Mouse (Mus musculus) CH12.LX (cell line): ENCODE data around the gene Rbm25. TPM values are rescaled to one million over a fixed set of nuclear protein-coding genes. Genes with fewer than 3 reads are reported as not detected.

Experiments used
- DNase-seq: peaks from one replicate; pipeline ENCODE4 v3.0.0-alpha.2; 2013; ENCODE audit errors: extremely low read depth
- H3K27ac ChIP-seq: 2 replicates; pipeline ENCODE4 v1.5.1; 2012; ENCODE audit warnings: low read depth, mild to moderate bottlenecking, control low read depth, moderate library complexity; ENCODE audit not compliant: insufficient read depth
- H3K27me3 ChIP-seq: replicated peaks from 2 replicates; pipeline ENCODE3; 2012; ENCODE audit warnings: inconsistent platforms
- H3K36me3 ChIP-seq, 2 experiments: replicated peaks in 1 of 2; 2 replicates each; pipeline versions ENCODE3 to v1.6.1; 2012; ENCODE audit warnings: inconsistent platforms in 1 of 2, low read length in 1 of 2, mild to moderate bottlenecking in 1 of 2, mixed read lengths in 1 of 2, moderate library complexity in 1 of 2; ENCODE audit not compliant: control insufficient read depth in 1 of 2, insufficient read depth in 1 of 2
- H3K4me1 ChIP-seq, 2 experiments: 2 replicates each; pipeline ENCODE4 v1.6.1; 2012; ENCODE audit warnings: inconsistent platforms in 1 of 2, moderate library complexity in 1 of 2; ENCODE audit not compliant: insufficient read depth in 2 of 2, control insufficient read depth in 1 of 2
- H3K4me2 ChIP-seq: 2 replicates; pipeline ENCODE4 v1.6.1; 2012; ENCODE audit warnings: low read depth, mild to moderate bottlenecking, control low read depth; ENCODE audit not compliant: poor library complexity, insufficient read depth, severe bottlenecking
- H3K4me3 ChIP-seq, 3 experiments: fragments of 150-350 bp in 1 of 3; sonication (generic) in 1 of 3; replicated peaks in 1 of 3; 2 replicates each; pipeline versions ENCODE3 to v1.5.1; 2011 to 2012; ENCODE audit warnings: low read depth in 2 of 3, low read length in 2 of 3, mild to moderate bottlenecking in 2 of 3, moderate library complexity in 2 of 3, control low read depth in 1 of 3, improper control_type of control experiment in 1 of 3, inconsistent platforms in 1 of 3, mixed read lengths in 1 of 3; ENCODE audit not compliant: poor library complexity in 1 of 3
- H3K79me2 ChIP-seq: replicated peaks from 2 replicates; pipeline ENCODE4 v1.6.1; 2012; ENCODE audit warnings: mild to moderate bottlenecking, moderate library complexity; ENCODE audit not compliant: control insufficient read depth, poor library complexity, insufficient read depth, severe bottlenecking; ENCODE audit errors: extremely low read depth
- H3K9ac ChIP-seq: 2 replicates; pipeline ENCODE4 v1.6.1; 2012; ENCODE audit warnings: low read depth, mild to moderate bottlenecking, control low read depth, moderate library complexity; ENCODE audit not compliant: insufficient read depth
- H3K9me3 ChIP-seq: replicated peaks from 2 replicates; pipeline ENCODE3; 2012; ENCODE audit warnings: low read length, inconsistent platforms, mixed read lengths
- BHLHE40 ChIP-seq: IDR thresholded peaks from 2 replicates; pipeline ENCODE4 v1.6.1; 2011; ENCODE audit warnings: mild to moderate bottlenecking, low read depth, low read length, improper control_type of control experiment
- CTCF ChIP-seq, 2 experiments: IDR thresholded peaks in 1 of 2; conservative IDR thresholded peaks in 1 of 2; 2 replicates each; pipeline ENCODE4 v1.5.1; 2011 to 2012; ENCODE audit warnings: low read depth in 2 of 2, low read length in 2 of 2, improper control_type of control experiment in 1 of 2, inconsistent platforms in 1 of 2, mild to moderate bottlenecking in 1 of 2, moderate library complexity in 1 of 2
- ELF1 ChIP-seq: IDR thresholded peaks from 2 replicates; pipeline ENCODE4 v1.6.1; 2014; ENCODE audit warnings: low read depth, mild to moderate bottlenecking, inconsistent platforms, low read length, improper control_type of control experiment
- ETS1 ChIP-seq: conservative IDR thresholded peaks from 2 replicates; pipeline ENCODE4 v1.6.1; 2012; ENCODE audit warnings: low read depth, mild to moderate bottlenecking, inconsistent platforms, low read length, improper control_type of control experiment, moderate library complexity
- JUN ChIP-seq: IDR thresholded peaks from 2 replicates; pipeline ENCODE4 v1.6.1; 2011; ENCODE audit warnings: low read depth, mild to moderate bottlenecking, low read length, improper control_type of control experiment, moderate library complexity; ENCODE audit not compliant: insufficient read depth
- JUND ChIP-seq: conservative IDR thresholded peaks from 2 replicates; pipeline ENCODE4 v1.6.1; 2011; ENCODE audit warnings: low read depth, low read length, improper control_type of control experiment
- KAT2A ChIP-seq: IDR thresholded peaks from 2 replicates; pipeline ENCODE4 v1.6.1; 2012; ENCODE audit warnings: low read length, improper control_type of control experiment, inconsistent platforms; ENCODE audit not compliant: insufficient replicate concordance
- MAFK ChIP-seq: IDR thresholded peaks from 2 replicates; pipeline ENCODE4 v1.6.1; 2011; ENCODE audit warnings: low read length, improper control_type of control experiment; ENCODE audit not compliant: insufficient replicate concordance
- MAX ChIP-seq: IDR thresholded peaks from 2 replicates; pipeline ENCODE4 v1.6.1; 2011; ENCODE audit warnings: low read length, improper control_type of control experiment
- MEF2A ChIP-seq: IDR thresholded peaks from 2 replicates; pipeline ENCODE4 v1.6.1; 2014; ENCODE audit warnings: low read depth, mild to moderate bottlenecking, inconsistent platforms, low read length, improper control_type of control experiment, borderline replicate concordance
- MXI1 ChIP-seq: IDR thresholded peaks from 2 replicates; pipeline ENCODE4 v1.6.1; 2011; ENCODE audit warnings: mild to moderate bottlenecking, low read depth, low read length, improper control_type of control experiment
- PAX5 ChIP-seq: IDR thresholded peaks from 2 replicates; pipeline ENCODE4 v1.6.1; 2012; ENCODE audit warnings: low read length, inconsistent platforms, mixed read lengths
- POLR2A ChIP-seq: IDR thresholded peaks from 2 replicates; pipeline ENCODE4 v1.6.1; 2011; ENCODE audit warnings: low read depth, mild to moderate bottlenecking, improper control_type of control experiment, low read length
- POLR2AphosphoS2 ChIP-seq: IDR thresholded peaks from 2 replicates; pipeline ENCODE4 v1.6.1; 2011; ENCODE audit warnings: low read depth, low read length, improper control_type of control experiment
- RAD21 ChIP-seq: IDR thresholded peaks from 2 replicates; pipeline ENCODE4 v1.6.1; 2011; ENCODE audit warnings: low read depth, mild to moderate bottlenecking, low read length, improper control_type of control experiment, moderate library complexity
- RCOR1 ChIP-seq: conservative IDR thresholded peaks from 2 replicates; pipeline ENCODE4 v1.6.1; 2012; ENCODE audit warnings: low read depth, mild to moderate bottlenecking, inconsistent platforms, low read length, improper control_type of control experiment
- SMC3 ChIP-seq: IDR thresholded peaks from 2 replicates; pipeline ENCODE4 v1.6.1; 2011; ENCODE audit warnings: low read depth, low read length, improper control_type of control experiment
- UBTF ChIP-seq: IDR thresholded peaks from 2 replicates; pipeline ENCODE4 v1.6.1; 2012; ENCODE audit warnings: low read depth, mild to moderate bottlenecking, inconsistent platforms, low read length, improper control_type of control experiment, moderate library complexity
- ZC3H11A ChIP-seq: IDR thresholded peaks from 2 replicates; pipeline ENCODE4 v1.6.1; 2012; ENCODE audit warnings: low read depth, mild to moderate bottlenecking, inconsistent platforms, low read length, improper control_type of control experiment
- ZKSCAN1 ChIP-seq: IDR thresholded peaks from 2 replicates; pipeline ENCODE4 v1.6.1; 2012; ENCODE audit warnings: low read depth, inconsistent platforms, low read length, improper control_type of control experiment, borderline replicate concordance
- ZMIZ1 ChIP-seq: IDR thresholded peaks from 2 replicates; pipeline ENCODE4 v1.6.1; 2012; ENCODE audit warnings: low read depth, mild to moderate bottlenecking, inconsistent platforms, low read length, improper control_type of control experiment
- ZNF384 ChIP-seq: IDR thresholded peaks from 2 replicates; pipeline ENCODE4 v1.6.1; 2012; ENCODE audit warnings: low read depth, low read length, improper control_type of control experiment, inconsistent platforms
- dilution Hi-C: fragments of 300-500 bp; cut with MboI; formaldehyde crosslinking; loops from 2 replicates; pipeline ENCODE4 v1.14.3; 2020; ENCODE audit warnings: low sequenced_read_pairs; ENCODE audit not compliant: extremely low pct_unique_long_range_greater_than_20kb, extremely low pct_ligation_motif_present
- in situ Hi-C: fragments of 300-500 bp; cut with MboI; formaldehyde crosslinking; loops from 3 replicates; pipeline ENCODE4 v1.14.3; 2019; ENCODE audit warnings: low sequenced_read_pairs, low pct_ligation_motif_present, low pct_unique_long_range_greater_than_20kb, mixed read lengths
- polyA plus RNA-seq: library from polyadenylated mRNA; unstranded; fragments of >175 nt; gene quantifications from 2 replicates; pipeline ENCODE4 v1.2.1, GENCODE M21; 2012; ENCODE audit warnings: low read depth; ENCODE audit not compliant: insufficient read length
- total RNA-seq, 2 experiments: library from RNA; depleted of rRNA; stranded (reverse); fragments of 300-350 nt in 1 of 2; fragments of >200 nt in 1 of 2; gene quantifications; 2 replicates each; pipeline ENCODE4 v1.2.3; 2012 to 2014

Gene Rbm25
- total and polyA plus RNA-seq, 3 experiments = 58.6 to 227 (median 97.5) TPM

- in situ Hi-C loops (loop anchor here (5.0 to 10.0 kb wide), 2 partner anchors 54 to 231 kb away; no protein-coding TSS in a partner anchor), dilution Hi-C loops (no loop called here)
- no peak overlapping the region for H3K4me2 ChIP-seq
These were observed 82.7 kb downstream of the Rbm25 start for GRCm38 (mm10) chr12:83713749-83714148.

DNA sequence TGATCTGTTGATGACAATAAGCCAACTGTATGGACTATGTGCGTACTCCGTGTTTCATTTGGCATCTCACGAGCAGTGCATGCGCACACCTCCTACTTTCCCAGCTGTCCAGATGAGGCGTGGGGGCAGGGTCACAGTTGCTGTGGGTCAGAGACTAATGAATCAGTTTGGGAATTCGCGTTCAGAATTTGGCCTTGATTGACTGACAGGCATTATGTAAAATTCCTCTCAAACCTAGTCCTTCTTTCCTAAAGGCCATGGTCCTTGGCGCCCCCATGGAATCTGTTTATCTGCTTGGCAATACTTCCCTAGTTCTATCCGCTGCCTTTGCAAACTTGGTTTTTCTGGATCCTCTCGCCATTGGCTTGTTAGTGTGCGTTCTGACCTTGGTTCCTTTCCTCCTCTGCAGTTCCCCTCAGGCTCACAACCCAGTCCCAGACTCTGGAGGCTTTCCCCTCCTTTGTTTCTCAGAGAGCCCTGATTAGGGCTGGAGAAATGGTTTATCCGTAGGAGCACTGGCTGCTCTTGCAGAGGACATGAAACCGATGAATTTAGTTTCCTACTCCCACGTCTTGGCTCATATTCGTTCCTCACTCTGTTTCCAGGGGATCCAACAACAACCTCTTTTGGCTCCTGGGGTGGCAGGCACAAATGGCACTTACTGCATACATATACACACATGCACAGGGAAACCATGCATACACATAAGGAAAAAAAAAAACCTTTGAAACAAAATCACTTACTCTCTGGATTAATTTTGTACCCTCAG lies 85.6 kb downstream of the Rbm25 start:
- TF ChIP-seq MAFK (no peak), MAX (no peak), MXI1 (no peak), KAT2A (no peak), RCOR1 (no peak), JUND (no peak), POLR2A (no peak), ETS1 (no peak), JUN (no peak), BHLHE40 (no peak), ZC3H11A (no peak), ZKSCAN1 (no peak), ELF1 (no peak), PAX5 (no peak), CTCF (conservative IDR thresholded peaks at IDR 0.05 in 1 of 2, IDR thresholded peaks at IDR 0.05 in 1 of 2; ENCODE audit: low read depth in 2 of 2, low read length in 2 of 2) (no peak), ZMIZ1 (no peak), POLR2AphosphoS2 (no peak), RAD21 (no peak), ZNF384 (no peak), MEF2A (no peak)
- Histone ChIP-seq H3K27ac (no peak overlapping the region), H3K4me1 (peaks cover 0 to 8% of the 10 kb centered on the region in 2 experiments; a peak in 2 of 4 replicates), H3K4me2 (no peak overlapping the region), H3K36me3 (peaks cover 58 to 86% of the 10 kb centered on the region in 2 experiments), H3K9ac (no peak overlapping the region), H3K79me2 (no peaks in the 10 kb centered on the region; the same call in 1 of the 2 replicates), H3K4me3 (no peak overlapping the region), H3K9me3 (no peaks in the 10 kb centered on the region), H3K27me3 (no peaks in the 10 kb centered on the region)
- in situ Hi-C loops (loop anchor here (10.0 kb wide), 1 partner anchor 228 kb away; no protein-coding TSS in a partner anchor), dilution Hi-C loops (no loop called here)
- no peak for DNase-seq

More at GRCm38 (mm10) chr12:83713749-83714148, 82.7 kb downstream of the Rbm25 start:
- Histone ChIP-seq H3K27me3 (no peaks in the 10 kb centered on the region), H3K4me3 (no peak overlapping the region), H3K9me3 (no peaks in the 10 kb centered on the region), H3K27ac (no peak overlapping the region), H3K9ac (no peak overlapping the region), H3K36me3 (peaks cover 43 to 86% of the 10 kb centered on the region in 2 experiments), H3K4me1 (no peaks in the 10 kb centered on the region), H3K79me2 (no peaks in the 10 kb centered on the region)
- peak; percentile 65 for DNase-seq
- TF ChIP-seq ZC3H11A = peak; percentile 6; the same call in 1 of the 2 replicates
- 0 out of 2 replicates have a peak, but pooled peaks have one; percentile 33 for TF ChIP-seq JUND
- no peak for TF ChIP-seq UBTF
- TF ChIP-seq SMC3 = peak; percentile 83
- TF ChIP-seq BHLHE40 = no peak
- TF ChIP-seq CTCF (conservative IDR thresholded peaks at IDR 0.05 in 1 of 2, IDR thresholded peaks at IDR 0.05 in 1 of 2; ENCODE audit: low read depth in 2 of 2, low read length in 2 of 2) = peak; percentile 30 to 89; a peak in 2 of 4 replicates
- TF ChIP-seq RAD21 = peak; percentile 85
